Mouse (Mus musculus): ENCODE measurements around the gene Mllt3.

DNA sequence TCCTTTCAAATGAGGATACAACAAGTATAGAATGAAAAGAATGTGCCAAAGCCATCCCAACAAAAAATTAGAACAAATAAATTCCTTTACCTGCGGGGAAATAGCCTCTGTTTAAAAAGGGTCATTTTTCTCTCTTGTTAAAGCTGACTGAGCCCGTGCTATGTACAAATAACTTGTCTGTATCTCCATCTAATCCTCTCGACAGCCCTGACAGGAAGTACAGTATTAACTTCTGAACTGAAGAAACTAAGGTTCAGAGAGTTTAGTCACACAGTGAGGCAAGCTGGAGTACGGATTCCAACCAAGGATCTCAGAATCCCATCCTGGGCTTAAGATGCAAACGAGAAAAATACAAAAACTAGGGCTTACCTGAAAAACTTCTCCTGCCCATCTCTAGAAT, 50.6 kb downstream of the Mllt3 start:
- TF ChIP-seq CTCF (IDR thresholded peaks at IDR 0.05; ENCODE audit: borderline replicate concordance, control insufficient read depth, extremely low read depth, insufficient read depth, low read length, poor library complexity) (no peak), POLR2A (IDR thresholded peaks at IDR 0.05; ENCODE audit: control insufficient read depth, extremely low read depth, insufficient read depth, low read length, poor library complexity) (no peak)
